Mouse (Mus musculus) kidney, adult 8-10 months (tissue): ENCODE data around the gene Tmem132d.
"Not testable (repeated sequence)": the region's sequence is repeated elsewhere in the genome, so short reads cannot be mapped to it uniquely, and the experiment has no call there.

Experiments used
- DNase-seq, 2 experiments: peaks; one replicate each; pipeline ENCODE4 v3.0.0; 2022

Tmem132d gene

GRCm38 (mm10) chr5:127755594-127755993 is 677.3 kb downstream of the Tmem132d start:
- no peak for DNase-seq

DNA sequence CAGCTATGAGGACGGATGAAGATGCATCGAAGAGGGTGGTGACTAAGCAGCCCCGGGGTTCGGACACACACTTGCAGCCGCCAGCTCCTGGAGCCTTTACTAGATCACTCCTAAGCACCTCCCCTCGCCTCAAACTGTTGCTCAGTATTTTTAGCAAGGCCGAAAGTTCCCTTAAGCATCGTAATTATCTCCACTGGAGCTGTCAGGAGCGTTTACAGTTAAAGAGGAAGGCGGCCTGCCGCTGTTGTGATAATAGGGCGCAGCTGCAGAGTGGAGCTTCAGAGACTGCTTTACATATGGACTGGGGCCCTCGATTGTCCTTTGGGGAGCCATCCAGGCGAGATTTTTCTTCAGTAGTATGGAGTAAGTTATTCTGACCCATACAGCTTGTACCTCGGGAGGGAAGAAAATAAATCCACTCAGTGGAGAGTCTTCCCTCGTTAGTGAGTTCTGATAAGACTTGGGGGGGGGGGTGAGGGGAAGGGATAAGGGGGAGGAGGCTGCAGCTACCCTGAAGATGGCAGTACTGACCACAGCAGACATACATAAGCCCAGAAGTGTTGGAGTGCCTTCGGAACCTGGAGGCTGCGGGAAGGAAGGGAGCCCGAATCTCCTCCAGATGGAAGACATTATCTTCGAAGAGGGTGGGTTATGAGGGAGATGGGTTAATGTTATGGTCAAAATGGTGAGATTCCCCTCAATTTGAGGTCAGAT is 681.5 kb downstream of the Tmem132d start:
- DNase-seq, result no peak

DNA sequence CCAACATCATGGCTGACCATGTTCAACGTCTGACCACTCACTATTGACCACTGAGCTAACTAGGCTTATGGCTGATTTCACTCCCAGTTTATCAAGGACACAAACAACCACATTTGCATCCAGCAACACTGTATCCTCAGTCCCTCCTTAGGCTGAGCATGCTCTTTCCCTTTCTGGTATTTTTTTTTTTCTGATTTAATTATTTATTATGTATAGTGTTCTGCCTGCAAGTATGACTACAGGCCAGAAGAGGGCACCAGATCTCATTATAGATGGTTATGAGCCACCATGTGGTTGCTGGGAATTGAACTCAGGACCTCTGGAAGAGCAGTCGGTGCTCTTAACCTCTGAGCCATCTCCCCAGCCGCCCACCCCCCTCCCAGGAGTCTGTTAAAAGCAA is 683.3 kb downstream of the Tmem132d start:
- DNase-seq, result not testable (repeated sequence)

GRCm38 (mm10) chr5:127741331-127741730 is 691.5 kb downstream of the Tmem132d start:
- DNase-seq, result no peak
